Mouse (Mus musculus): Measurements from ENCODE around the gene Ap1m2. TPM values are rescaled to one million over a fixed set of nuclear protein-coding genes. Genes with fewer than 3 reads are reported as not detected.
"Not testable (repeated sequence)": the region's sequence is repeated elsewhere in the genome, so short reads cannot be mapped to it uniquely, and the experiment has no call there.

The Ap1m2 gene
- total RNA-seq, 2 experiments from 2014 or later, result 0.84 TPM; not detected in 1

- no peak for ATAC-seq (replicated peaks; ENCODE audit: low FRiP score, poor library complexity, severe bottlenecking)
Measured at GRCm38 (mm10) chr9:21266889-21267288, 45.2 kb downstream of the Ap1m2 start.

GRCm38 (mm10) chr9:21265611-21266010 lies 46.5 kb downstream of the Ap1m2 start:
- ATAC-seq (replicated peaks; ENCODE audit: low FRiP score, poor library complexity, severe bottlenecking), result peak; percentile 30; the same call in 1 of the 2 replicates

GRCm38 (mm10) chr9:21265000-21265561 lies 47.1 kb downstream of the Ap1m2 start, which contains the start of gene Atg4d:
Gene Atg4d (plus strand): TSS chr9:21265293.
- ATAC-seq (replicated peaks; ENCODE audit: low FRiP score, poor library complexity, severe bottlenecking), result peak; percentile 84

GRCm38 (mm10) chr9:21264272-21264999 lies 47.7 kb downstream of the Ap1m2 start:
- peak; percentile 73 for ATAC-seq (replicated peaks; ENCODE audit: low FRiP score, poor library complexity, severe bottlenecking)

GRCm38 (mm10) chr9:21261831-21262230 lies 50.3 kb downstream of the Ap1m2 start:
- ATAC-seq (replicated peaks; ENCODE audit: low FRiP score, poor library complexity, severe bottlenecking), result no peak

GRCm38 (mm10) chr9:21260491-21261040 lies 51.6 kb downstream of the Ap1m2 start:
- no peak for ATAC-seq (replicated peaks; ENCODE audit: low FRiP score, poor library complexity, severe bottlenecking)

GRCm38 (mm10) chr9:21256349-21256748 lies 55.8 kb downstream of the Ap1m2 start:
- not testable (repeated sequence) for ATAC-seq (replicated peaks; ENCODE audit: low FRiP score, poor library complexity, severe bottlenecking)

GRCm38 (mm10) chr9:21254690-21255089 lies 57.4 kb downstream of the Ap1m2 start:
- no peak for ATAC-seq (replicated peaks; ENCODE audit: low FRiP score, poor library complexity, severe bottlenecking)

GRCm38 (mm10) chr9:21251116-21251735 lies 60.9 kb downstream of the Ap1m2 start:
- ATAC-seq (replicated peaks; ENCODE audit: low FRiP score, poor library complexity, severe bottlenecking), result 0 out of 2 replicates have a peak, but pooled peaks have one; percentile 46

- ATAC-seq (replicated peaks; ENCODE audit: low FRiP score, poor library complexity, severe bottlenecking), result no peak
Measured at GRCm38 (mm10) chr9:21250509-21250908, 61.6 kb downstream of the Ap1m2 start.

- ATAC-seq (replicated peaks; ENCODE audit: low FRiP score, poor library complexity, severe bottlenecking), result no peak
Measured at GRCm38 (mm10) chr9:21249629-21250508, 62.3 kb downstream of the Ap1m2 start.

- ATAC-seq (replicated peaks; ENCODE audit: low FRiP score, poor library complexity, severe bottlenecking), result peak; percentile 40; the same call in 1 of the 2 replicates
Measured at GRCm38 (mm10) chr9:21248326-21248725, 63.8 kb downstream of the Ap1m2 start, which contains the start of gene S1pr5. Gene S1pr5 (minus strand): TSS chr9:21248443.

- ATAC-seq (replicated peaks; ENCODE audit: low FRiP score, poor library complexity, severe bottlenecking), result no peak
Measured at GRCm38 (mm10) chr9:21246342-21246741, 65.8 kb downstream of the Ap1m2 start.

- ATAC-seq (replicated peaks; ENCODE audit: low FRiP score, poor library complexity, severe bottlenecking), result no peak
Measured at GRCm38 (mm10) chr9:21245113-21245487, 67.0 kb downstream of the Ap1m2 start.

GRCm38 (mm10) chr9:21244428-21245112 lies 67.6 kb downstream of the Ap1m2 start:
- no peak for ATAC-seq (replicated peaks; ENCODE audit: low FRiP score, poor library complexity, severe bottlenecking)
